Mouse (Mus musculus) spleen, adult 2 months (tissue): Measurements from ENCODE around the gene Gng4. TPM values are rescaled to one million over a fixed set of nuclear protein-coding genes. Genes with fewer than 3 reads are reported as not detected.
A peak's percentile ranks its signal among the peaks of the same experiment; 100 is the strongest.

ENCODE experiments used
- DNase-seq, 2 experiments: peaks; one replicate each; pipeline versions ENCODE4 v3.0.0 to v3.0.0-alpha.2; 2012 to 2021; ENCODE audit warnings: low spot score in 2 of 2, low read depth in 1 of 2
- H3K27ac ChIP-seq: fragments of 200-500 bp; 2 replicates; pipeline ENCODE4 v1.5.1; 2012; ENCODE audit warnings: low read length, inconsistent platforms; ENCODE audit not compliant: insufficient read depth
- H3K27me3 ChIP-seq: fragments of 200-500 bp; 2 replicates; pipeline ENCODE4 v1.6.1; 2012; ENCODE audit warnings: mild to moderate bottlenecking, moderate library complexity, low read length, inconsistent platforms; ENCODE audit not compliant: control insufficient read depth, insufficient read depth
- H3K36me3 ChIP-seq: fragments of 200-500 bp; 2 replicates; pipeline ENCODE4 v1.6.1; 2012; ENCODE audit warnings: mild to moderate bottlenecking, low read length, inconsistent platforms; ENCODE audit not compliant: control insufficient read depth, insufficient read depth
- H3K4me1 ChIP-seq: fragments of 200-500 bp; 2 replicates; pipeline ENCODE4 v1.6.1; 2011; ENCODE audit warnings: inconsistent platforms; ENCODE audit not compliant: control insufficient read depth, insufficient read depth, insufficient read length
- H3K4me3 ChIP-seq: fragments of 200-500 bp; 2 replicates; pipeline ENCODE4 v1.5.1; 2011; ENCODE audit warnings: mild to moderate bottlenecking, inconsistent platforms; ENCODE audit not compliant: insufficient read depth, insufficient read length; ENCODE audit errors: extremely low read depth
- CTCF ChIP-seq: fragments of 200-500 bp; IDR thresholded peaks from 2 replicates; pipeline ENCODE4 v1.5.1; 2011; ENCODE audit warnings: mild to moderate bottlenecking, inconsistent platforms; ENCODE audit not compliant: insufficient read depth, insufficient read length, insufficient replicate concordance; ENCODE audit errors: extremely low read depth
- POLR2A ChIP-seq: fragments of 200-500 bp; IDR thresholded peaks from 2 replicates; pipeline ENCODE4 v1.6.1; 2011; ENCODE audit warnings: low read depth, low read length, inconsistent platforms
- WGBS: fragments of 180-500 bp; shearing (Covaris S2); methylation state at CpG from one replicate; pipeline ENCODE4 v1.1.7; 2018; 5-methylcytosine and 5-hydroxymethylcytosine counted together
- polyA plus RNA-seq: library from polyadenylated mRNA; depleted of rRNA; stranded (reverse); fragments of >200 nt; gene quantifications from 2 replicates; pipeline ENCODE4 v1.2.3, GENCODE M21; 2012

Gng4 gene
- polyA plus RNA-seq, 1 experiment = not detected

GRCm38 (mm10) chr13:13818696-13819095, 34.8 kb downstream of the Gng4 start:
- TF ChIP-seq CTCF (no peak), POLR2A (no peak)
- Histone ChIP-seq H3K36me3 (no peaks in the 10 kb centered on the region), H3K4me1 (no peaks in the 10 kb centered on the region), H3K27ac (no peak overlapping the region), H3K4me3 (no peak overlapping the region), H3K27me3 (no peaks in the 10 kb centered on the region)
- 68% methylated on average over 3 of the region's 3 CpGs for WGBS
- DNase-seq = no peak

DNA sequence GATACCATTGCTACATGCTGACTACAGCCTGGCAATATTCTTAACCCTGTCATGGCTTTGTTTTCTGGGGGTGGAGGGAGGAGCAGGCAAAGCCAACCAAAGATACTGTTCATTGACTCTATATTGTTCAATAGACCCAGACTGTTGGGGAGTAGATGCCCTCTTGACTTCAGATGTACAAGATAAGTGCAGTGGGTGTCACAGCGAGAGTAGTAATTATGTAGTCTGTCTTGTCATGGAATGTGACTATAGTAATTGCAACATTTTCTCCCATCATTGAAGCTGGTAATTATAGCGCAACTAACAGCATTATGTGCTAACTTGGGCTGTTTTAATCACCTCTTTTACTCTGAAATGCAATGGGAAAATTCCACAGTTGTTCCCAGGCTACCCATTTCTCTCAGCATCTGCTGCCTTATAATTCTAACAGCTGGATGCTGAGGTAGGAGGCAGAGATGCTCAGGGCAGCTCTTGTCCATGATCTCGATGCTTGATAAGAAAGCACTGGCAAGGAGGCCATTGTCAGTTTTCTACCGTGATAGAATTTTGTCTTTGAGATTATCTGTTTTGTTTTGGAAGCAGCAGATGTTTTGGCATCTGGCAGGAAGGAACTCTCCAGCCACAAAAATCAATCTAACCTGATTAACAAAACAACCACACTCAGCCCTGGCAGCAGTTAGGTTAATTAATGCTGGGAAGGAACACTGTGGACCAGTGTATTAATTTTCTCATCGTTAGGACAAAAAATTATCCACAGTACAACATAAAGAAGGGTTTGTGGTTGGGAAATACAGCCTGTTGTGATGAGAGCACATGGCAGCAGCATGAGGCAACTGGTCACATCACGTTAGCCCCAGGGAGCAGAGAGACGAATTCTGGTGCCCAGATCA, 36.6 kb downstream of the Gng4 start:
- H3K4me1 ChIP-seq = no peaks in the 10 kb centered on the region
- TF ChIP-seq CTCF = no peak
- TF ChIP-seq POLR2A = no peak
- no peaks in the 10 kb centered on the region for H3K36me3 ChIP-seq
- WGBS = 70% methylated on average over 7 of the region's 7 CpGs
- H3K27me3 ChIP-seq = no peaks in the 10 kb centered on the region
- H3K4me3 ChIP-seq = no peak overlapping the region
- H3K27ac ChIP-seq = no peak overlapping the region
- DNase-seq = no peak

DNA sequence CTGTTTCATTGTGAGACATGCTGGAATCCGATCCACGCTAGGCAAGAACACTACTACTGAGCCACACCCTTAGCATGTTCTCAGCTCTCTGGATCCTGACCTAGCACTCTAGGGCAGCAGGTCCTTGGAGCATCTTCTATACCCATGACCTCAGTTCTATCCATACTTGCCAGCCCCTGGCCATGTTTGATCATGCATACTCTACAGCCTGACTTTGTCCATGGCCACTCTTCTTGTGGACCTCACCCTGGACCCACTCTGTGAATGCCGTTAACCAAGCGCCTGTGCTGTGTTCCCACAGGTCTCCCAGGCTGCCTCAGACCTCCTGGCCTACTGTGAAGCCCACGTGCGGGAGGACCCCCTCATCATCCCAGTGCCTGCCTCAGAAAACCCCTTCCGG, 41.1 kb downstream of the Gng4 start:
- no peak overlapping the region for H3K27ac ChIP-seq
- H3K4me1 ChIP-seq = no peaks in the 10 kb centered on the region
- no peak overlapping the region for H3K4me3 ChIP-seq
- H3K27me3 ChIP-seq = no peaks in the 10 kb centered on the region
- TF ChIP-seq CTCF = no peak
- TF ChIP-seq POLR2A = no peak
- 91% methylated on average over 7 of the region's 7 CpGs for WGBS
- H3K36me3 ChIP-seq = no peaks in the 10 kb centered on the region
- DNase-seq = no peak

DNA sequence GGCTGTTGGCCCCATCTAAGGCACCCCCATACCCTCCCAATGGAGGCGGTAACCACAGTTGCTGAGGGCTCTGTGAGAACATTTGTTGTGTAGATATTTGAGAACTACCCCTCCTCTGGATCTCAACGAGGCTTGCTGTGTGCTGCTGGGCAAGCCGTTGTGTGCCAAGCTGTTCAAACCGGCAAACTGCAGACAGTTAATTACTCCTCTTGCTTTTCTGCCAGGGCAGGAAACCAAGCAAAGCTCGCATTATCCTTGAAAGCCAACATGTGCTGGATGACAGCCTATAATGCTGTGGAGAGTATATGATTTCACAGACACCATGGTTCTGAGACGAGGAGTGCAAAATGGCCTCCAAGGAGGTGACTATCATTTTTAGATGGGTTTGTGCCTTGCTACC, 42.7 kb downstream of the Gng4 start:
- TF ChIP-seq CTCF (no peak), POLR2A (no peak)
- Histone ChIP-seq H3K4me3 (no peak overlapping the region), H3K4me1 (no peaks in the 10 kb centered on the region), H3K36me3 (no peaks in the 10 kb centered on the region), H3K27ac (no peak overlapping the region), H3K27me3 (no peaks in the 10 kb centered on the region)
- WGBS = 87% methylated on average over 6 of the region's 6 CpGs
- no peak for DNase-seq

DNA sequence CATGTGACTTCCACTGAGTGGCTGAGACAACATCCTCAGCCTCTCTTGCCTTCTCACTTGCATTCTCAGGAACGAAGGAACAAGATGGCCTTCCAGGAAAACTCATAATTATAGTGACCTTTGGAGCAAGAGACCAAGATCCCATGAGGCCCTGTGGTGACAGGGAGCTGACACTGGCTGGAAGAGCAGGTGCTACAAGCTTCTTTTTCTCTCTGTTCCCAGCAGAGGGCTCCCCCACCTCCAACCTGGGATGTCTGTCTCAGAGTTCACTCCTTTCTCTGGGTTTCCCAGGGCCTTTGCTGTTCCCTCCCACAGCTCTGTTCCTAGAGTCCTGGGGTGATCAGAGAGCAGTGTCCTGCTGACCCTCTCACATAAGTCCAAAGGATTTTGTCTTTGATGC, 44.3 kb downstream of the Gng4 start:
- no peak for DNase-seq
- Histone ChIP-seq H3K4me3 (no peak overlapping the region), H3K27ac (no peak overlapping the region), H3K36me3 (no peaks in the 10 kb centered on the region), H3K4me1 (no peaks in the 10 kb centered on the region), H3K27me3 (no peaks in the 10 kb centered on the region)
- 28% methylated on average over 1 of the region's 1 CpGs for WGBS
- no peak for TF ChIP-seq POLR2A
- TF ChIP-seq CTCF = no peak

DNA sequence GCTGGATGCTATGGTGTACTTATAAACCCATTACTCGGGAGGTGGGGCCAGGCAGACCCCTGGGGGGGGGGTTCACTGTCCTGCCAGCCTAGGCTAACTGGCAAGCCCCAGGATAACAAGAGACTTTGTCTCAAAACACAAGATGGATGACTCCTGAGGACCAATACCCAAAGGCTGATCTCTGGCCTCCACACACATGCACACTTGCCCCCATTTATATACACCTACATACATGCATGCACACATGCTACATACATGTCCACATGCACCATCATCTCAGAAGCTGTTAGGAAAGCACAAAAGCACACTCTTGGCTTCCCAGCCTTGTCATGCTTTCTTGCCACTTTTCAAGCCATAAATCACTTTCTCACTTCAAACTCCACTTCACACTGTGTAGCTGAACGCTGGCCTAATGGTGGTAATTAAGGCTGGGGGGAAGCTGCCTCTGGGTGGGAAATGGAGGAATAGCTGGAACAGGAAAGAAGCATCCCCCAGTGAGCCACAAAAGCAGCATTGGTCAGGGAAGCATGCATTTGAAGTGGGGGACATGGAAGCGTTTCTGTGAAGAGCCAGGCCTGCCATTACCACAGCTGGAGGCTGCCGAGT, 46.7 kb downstream of the Gng4 start:
- Histone ChIP-seq H3K27ac (no peak overlapping the region), H3K36me3 (no peaks in the 10 kb centered on the region), H3K4me1 (no peaks in the 10 kb centered on the region), H3K4me3 (no peak overlapping the region), H3K27me3 (no peaks in the 10 kb centered on the region)
- no peak for DNase-seq
- WGBS = 60% methylated on average over 4 of the region's 4 CpGs
- no peak for TF ChIP-seq POLR2A
- no peak for TF ChIP-seq CTCF

- H3K27ac ChIP-seq = no peak overlapping the region
- H3K27me3 ChIP-seq = no peaks in the 10 kb centered on the region
- TF ChIP-seq CTCF (peak; percentile 6; the same call in 1 of the 2 replicates), POLR2A (no peak)
- peak in 1 of 2 experiments; percentile 18 for DNase-seq
- no peaks in the 10 kb centered on the region for H3K4me1 ChIP-seq
- no peak overlapping the region for H3K4me3 ChIP-seq
- no peaks in the 10 kb centered on the region for H3K36me3 ChIP-seq
- 58% methylated on average over 2 of the region's 2 CpGs for WGBS
These were observed 51.3 kb downstream of the Gng4 start for GRCm38 (mm10) chr13:13835180-13835579.
